Mouse (Mus musculus) intestine, postnatal 0 days (tissue): ENCODE measurements around the gene Crot. TPM values are rescaled to one million over a fixed set of nuclear protein-coding genes. Genes with fewer than 3 reads are reported as not detected.

Experiments used
- ATAC-seq: fragments of 200-750 bp; cut with Nextera tagmentation; 2 replicates; pipeline ENCODE4 v1.8.0; 2017; ENCODE audit warnings: mild to moderate bottlenecking, moderate TSS enrichment, moderate library complexity
- H3K27ac ChIP-seq: fragments of 300-500 bp; sonication (generic); 2 replicates; pipeline ENCODE4 v1.5.1; 2014; ENCODE audit warnings: mild to moderate bottlenecking, low read depth, low read length, moderate library complexity
- H3K27me3 ChIP-seq: fragments of 300-500 bp; sonication (generic); replicated peaks from 2 replicates; pipeline ENCODE4 v1.6.1; 2014; ENCODE audit warnings: low read length, mixed read lengths; ENCODE audit not compliant: control insufficient read depth, insufficient read depth
- H3K36me3 ChIP-seq: fragments of 300-500 bp; sonication (generic); 2 replicates; pipeline ENCODE4 v1.6.1; 2014; ENCODE audit warnings: mild to moderate bottlenecking, moderate library complexity; ENCODE audit not compliant: control insufficient read depth, insufficient read depth
- H3K4me1 ChIP-seq: fragments of 300-500 bp; sonication (generic); replicated peaks from 2 replicates; pipeline ENCODE4 v1.6.1; 2014; ENCODE audit warnings: antibody characterized with exemption, low read length, mixed read lengths; ENCODE audit not compliant: control insufficient read depth, insufficient read depth
- H3K4me2 ChIP-seq: fragments of 300-500 bp; sonication (generic); replicated peaks from 2 replicates; pipeline ENCODE4 v1.6.1; 2014; ENCODE audit warnings: low read depth, mild to moderate bottlenecking, moderate library complexity
- H3K4me3 ChIP-seq: fragments of 300-500 bp; sonication (generic); 2 replicates; pipeline ENCODE4 v1.5.1; 2014; ENCODE audit warnings: low read depth, low read length
- H3K9ac ChIP-seq: fragments of 300-500 bp; sonication (generic); 2 replicates; pipeline ENCODE4 v1.6.1; 2014; ENCODE audit warnings: mild to moderate bottlenecking, low read depth, low read length
- H3K9me3 ChIP-seq: fragments of 300-500 bp; sonication (generic); 2 replicates; pipeline ENCODE4 v1.6.1; 2016; ENCODE audit warnings: mixed run types; ENCODE audit not compliant: control insufficient read depth
- CTCF ChIP-seq: sonication (generic); IDR thresholded peaks from 2 replicates; pipeline ENCODE4 v1.5.1; 2016; ENCODE audit warnings: low read depth, mild to moderate bottlenecking, control low read depth, antibody characterized with exemption, moderate library complexity
- WGBS: fragments of 180-500 bp; shearing (Covaris S2); extraction: QIAGEN DNeasy Blood & Tissue Kit; methylation state at CpG from one replicate; pipeline ENCODE4 v1.1.7; 2014; 5-methylcytosine and 5-hydroxymethylcytosine counted together
- polyA plus RNA-seq: library from polyadenylated mRNA; unstranded; fragments of >200 nt; fragmentation: Nextera tagmentation; extraction: Ambion mirVana; gene quantifications from 2 replicates; pipeline ENCODE4 v1.2.1, GENCODE M21; 2015

The Crot gene
- polyA plus RNA-seq, result 133 and 135 TPM in 2 replicates

DNA sequence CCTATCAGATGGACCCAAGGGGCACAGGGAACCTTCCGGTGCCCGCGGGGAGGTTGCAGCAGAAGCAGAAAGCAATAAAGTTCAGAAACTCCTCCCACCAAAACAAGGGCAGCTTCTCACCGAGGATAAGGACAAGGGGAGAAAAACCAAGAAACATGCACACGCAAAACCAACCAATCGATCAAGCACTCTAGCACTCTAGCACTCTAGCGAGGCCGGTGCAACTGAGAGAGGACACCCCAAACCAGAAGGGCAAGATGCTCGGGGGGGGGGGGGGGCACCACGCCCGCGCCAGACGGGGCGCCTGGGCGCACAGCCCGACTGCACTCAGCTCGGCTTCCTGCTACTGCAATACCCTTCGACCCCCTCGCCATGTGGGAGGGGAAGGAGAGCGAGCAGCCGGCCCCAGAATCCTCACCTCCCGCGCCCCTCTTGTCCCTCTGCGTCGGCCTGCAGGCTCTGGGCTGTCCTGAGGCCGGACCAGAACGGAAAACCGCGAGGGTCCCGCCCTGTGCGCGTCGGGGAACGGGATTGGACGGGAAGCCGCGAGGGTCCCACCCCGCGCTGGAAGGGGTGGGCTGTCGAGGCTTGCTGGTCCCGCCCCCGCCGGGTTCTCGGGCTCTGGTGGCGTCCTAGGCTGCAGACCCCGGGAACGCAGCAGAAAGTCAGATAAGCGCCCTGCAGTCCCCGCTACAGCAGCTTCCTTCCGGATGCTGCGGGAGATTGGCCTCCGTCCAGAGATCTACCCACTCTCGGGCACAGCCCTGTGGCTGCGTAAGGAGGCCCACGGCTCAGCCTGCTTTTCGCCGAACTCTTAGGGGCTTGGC lies at the start of gene Crot:
Gene Crot, minus strand, starts transcription at position 639 of the 827 bp plus-strand sequence.
- H3K9me3 ChIP-seq, result no peaks in the 10 kb centered on the region
- peak within 1 kb of the TSS; percentile 80 for H3K4me3 ChIP-seq
- H3K27me3 ChIP-seq, result no peaks in the 10 kb centered on the region
- peaks cover 8% of the 10 kb centered on the region; the same call in 1 of the 2 replicates for H3K4me1 ChIP-seq
- H3K4me2 ChIP-seq, result peak within 1 kb of the TSS; percentile 68
- peaks cover 4% of the 10 kb centered on the region; the same call in 1 of the 2 replicates for H3K36me3 ChIP-seq
- H3K9ac ChIP-seq, result peak within 1 kb of the TSS; percentile 93
- H3K27ac ChIP-seq, result peak within 1 kb of the TSS; percentile 96
- WGBS, result under 1% methylated on average over 57 of the region's 57 CpGs
- peak; percentile 94 for ATAC-seq
- TF ChIP-seq CTCF, result peak; percentile 39

DNA sequence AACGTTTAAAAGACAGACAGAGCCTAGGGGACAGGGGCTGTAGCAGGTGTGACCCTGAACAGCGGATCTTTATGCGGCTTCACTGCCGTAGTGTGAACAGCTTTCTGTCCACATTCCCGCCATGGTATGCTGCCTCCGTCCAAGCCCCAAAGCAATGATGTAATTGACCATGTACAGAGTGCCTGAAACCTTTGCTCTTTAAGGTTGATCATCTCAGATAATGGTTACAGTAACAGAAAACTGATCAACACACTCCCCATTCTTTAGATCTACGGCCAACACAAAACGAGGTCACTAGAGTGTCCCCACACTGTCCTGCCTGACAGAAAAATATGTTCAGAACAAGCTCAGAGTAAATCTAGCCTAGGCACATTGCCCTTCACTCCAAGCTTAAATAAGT lies 48.8 kb upstream of the Crot start:
- no peak overlapping the region for H3K4me2 ChIP-seq
- 68% methylated on average over 8 of the region's 8 CpGs for WGBS
- H3K9ac ChIP-seq, result no peak overlapping the region
- no peaks in the 10 kb centered on the region for H3K27me3 ChIP-seq
- no peak for TF ChIP-seq CTCF
- no peak overlapping the region for H3K4me3 ChIP-seq
- H3K27ac ChIP-seq, result peak overlapping the region; percentile 28; the same call in 1 of the 2 replicates
- H3K36me3 ChIP-seq, result no peaks in the 10 kb centered on the region
- H3K4me1 ChIP-seq, result no peaks in the 10 kb centered on the region
- no peaks in the 10 kb centered on the region for H3K9me3 ChIP-seq
- no peak for ATAC-seq

GRCm38 (mm10) chr5:9044821-9045220 lies 47.7 kb upstream of the Crot start:
- 22% methylated on average over 2 of the region's 2 CpGs for WGBS
- no peaks in the 10 kb centered on the region for H3K27me3 ChIP-seq
- H3K9ac ChIP-seq, result no peak overlapping the region
- ATAC-seq, result no peak
- H3K36me3 ChIP-seq, result no peaks in the 10 kb centered on the region
- no peak for TF ChIP-seq CTCF
- H3K4me1 ChIP-seq, result no peaks in the 10 kb centered on the region
- no peak overlapping the region for H3K4me2 ChIP-seq
- H3K4me3 ChIP-seq, result no peak overlapping the region
- H3K27ac ChIP-seq, result no peak overlapping the region
- no peaks in the 10 kb centered on the region for H3K9me3 ChIP-seq

DNA sequence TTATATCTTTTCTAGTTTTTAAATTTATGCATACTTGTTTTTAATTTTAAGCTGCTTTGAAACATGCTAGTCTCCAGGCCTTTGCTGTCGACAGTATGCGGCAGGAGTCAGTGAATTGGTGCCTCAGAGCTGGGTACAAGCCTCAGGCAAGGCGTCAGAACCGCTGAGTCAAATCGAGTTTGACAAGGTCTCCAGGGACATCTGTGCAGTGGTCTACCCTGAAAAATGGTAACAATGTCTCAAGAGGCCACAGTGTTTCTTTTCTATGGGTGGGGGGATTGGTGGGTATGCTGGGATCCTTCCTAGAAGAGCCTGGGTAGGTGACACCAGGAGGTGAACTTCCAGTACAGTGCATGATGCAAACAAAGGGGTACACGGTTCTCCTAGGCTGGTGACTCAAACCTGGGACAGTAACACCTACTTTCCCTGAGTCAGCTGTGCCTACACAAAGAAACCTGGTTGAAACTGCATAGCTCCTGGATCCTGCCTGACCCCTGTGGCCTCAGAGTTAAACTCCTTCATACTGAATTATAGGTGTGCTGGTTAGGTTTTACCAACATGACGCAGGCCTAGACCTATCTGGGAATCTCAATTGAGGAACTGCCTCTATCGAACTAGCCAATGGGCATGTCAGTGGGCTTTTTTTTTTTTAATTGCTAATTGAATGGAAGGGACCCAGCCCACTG lies 46.6 kb upstream of the Crot start:
- Histone ChIP-seq H3K27ac (peak overlapping the region; percentile 35; the same call in 1 of the 2 replicates), H3K4me3 (no peak overlapping the region), H3K27me3 (no peaks in the 10 kb centered on the region), H3K36me3 (no peaks in the 10 kb centered on the region), H3K4me2 (no peak overlapping the region), H3K9me3 (no peaks in the 10 kb centered on the region), H3K4me1 (no peaks in the 10 kb centered on the region), H3K9ac (no peak overlapping the region)
- peak; percentile 60 for ATAC-seq
- no peak for TF ChIP-seq CTCF
- 66% methylated on average over 8 of the region's 8 CpGs for WGBS

DNA sequence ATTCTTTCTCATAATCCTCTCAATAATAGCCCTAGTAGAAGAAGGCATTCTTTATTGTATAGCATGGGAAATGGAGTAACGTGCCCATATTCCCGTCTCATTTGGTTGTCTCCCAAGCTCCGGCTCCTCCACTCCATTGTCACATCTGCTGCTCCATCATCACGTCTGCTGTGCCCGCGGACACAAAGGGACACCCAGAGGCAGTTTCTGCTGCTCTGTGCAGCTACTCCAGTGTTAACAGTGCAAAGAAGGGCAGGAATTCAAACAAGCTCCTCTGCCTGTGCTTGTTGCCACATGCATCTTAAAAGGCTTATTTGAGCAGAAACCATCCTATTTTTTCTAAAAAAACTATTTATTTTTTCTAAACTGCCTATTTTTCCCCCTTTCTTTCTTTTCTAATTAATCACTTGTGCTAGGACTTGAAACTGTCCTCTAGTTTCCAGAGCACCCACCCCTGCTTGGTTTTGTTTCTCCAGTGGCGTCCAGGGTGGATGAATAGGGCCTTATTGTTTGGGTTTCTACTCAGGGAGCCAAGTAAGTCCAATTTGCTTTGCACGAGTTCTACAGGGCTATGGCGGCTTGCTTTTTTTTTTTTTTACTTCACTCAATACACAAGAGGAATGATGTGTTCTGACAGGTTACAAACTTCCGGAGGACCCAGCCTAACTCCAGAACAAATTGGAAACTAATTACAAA lies 45.7 kb upstream of the Crot start:
- no peak overlapping the region for H3K4me2 ChIP-seq
- 84% methylated on average over 10 of the region's 10 CpGs for WGBS
- H3K4me1 ChIP-seq, result no peaks in the 10 kb centered on the region
- H3K27me3 ChIP-seq, result no peaks in the 10 kb centered on the region
- ATAC-seq, result no peak
- no peak for TF ChIP-seq CTCF
- H3K9ac ChIP-seq, result no peak overlapping the region
- H3K36me3 ChIP-seq, result no peaks in the 10 kb centered on the region
- no peak overlapping the region for H3K27ac ChIP-seq
- H3K9me3 ChIP-seq, result no peaks in the 10 kb centered on the region
- H3K4me3 ChIP-seq, result no peak overlapping the region
